Mouse (Mus musculus) cortical plate, adult 2 months (tissue): ENCODE results near the gene Gm9936. TPM values are rescaled to one million over a fixed set of nuclear protein-coding genes. Genes with fewer than 3 reads are reported as not detected.
"Not testable (repeated sequence)": the region's sequence is repeated elsewhere in the genome, so short reads cannot be mapped to it uniquely, and the experiment has no call there.

Source experiments
- H3K27ac ChIP-seq: fragments of 200-500 bp; 2 replicates; pipeline ENCODE4 v1.5.1; 2012; ENCODE audit warnings: low read length, control low read depth, inconsistent platforms; ENCODE audit not compliant: insufficient read depth
- H3K4me1 ChIP-seq: fragments of 200-500 bp; 2 replicates; pipeline ENCODE4 v1.6.1; 2011; ENCODE audit warnings: low read length; ENCODE audit not compliant: control insufficient read depth, insufficient read depth
- H3K4me3 ChIP-seq: fragments of 200-500 bp; 2 replicates; pipeline ENCODE4 v1.5.1; 2011; ENCODE audit warnings: mild to moderate bottlenecking, low read length, control low read depth; ENCODE audit not compliant: insufficient read depth
- CTCF ChIP-seq: fragments of 200-500 bp; IDR thresholded peaks from 2 replicates; pipeline ENCODE4 v1.5.1; 2011; ENCODE audit warnings: mild to moderate bottlenecking, control low read depth, low read length; ENCODE audit not compliant: insufficient read depth; ENCODE audit errors: extremely low read depth
- POLR2A ChIP-seq: fragments of 200-500 bp; IDR thresholded peaks from 2 replicates; pipeline ENCODE4 v1.6.1; 2011; ENCODE audit warnings: mild to moderate bottlenecking, low read length, control low read depth; ENCODE audit not compliant: insufficient read depth; ENCODE audit errors: extremely low read depth
- polyA plus RNA-seq: library from polyadenylated mRNA; depleted of rRNA; stranded (reverse); fragments of >200 nt; gene quantifications from 2 replicates; pipeline ENCODE4 v1.2.3, GENCODE M21; 2012

The Gm9936 gene
- polyA plus RNA-seq, 1 experiment: 0.25 TPM

DNA sequence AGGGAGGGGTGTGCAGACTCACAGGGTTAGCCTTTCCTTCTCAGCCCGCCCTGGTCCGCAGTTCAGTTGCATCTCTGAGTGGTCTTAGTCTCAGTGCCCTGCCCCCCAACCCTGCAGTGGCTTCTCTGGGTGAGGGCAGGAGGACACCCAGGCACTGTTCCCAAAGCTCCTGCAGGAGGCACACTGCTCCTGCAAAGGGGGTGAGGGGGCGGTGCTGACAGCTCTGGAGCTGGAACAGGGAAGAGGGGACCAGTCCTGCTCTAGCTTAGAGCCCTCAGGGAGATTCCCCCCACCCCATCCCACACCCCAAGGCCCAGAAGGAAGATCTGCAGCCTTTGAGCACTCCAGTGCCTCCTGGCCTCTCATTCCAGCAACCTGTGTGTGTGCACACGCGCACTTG lies 15.8 kb downstream of the Gm9936 start:
- TF ChIP-seq POLR2A: no peak
- TF ChIP-seq CTCF: no peak
- no peaks in the 10 kb centered on the region for H3K4me1 ChIP-seq
- no peak overlapping the region for H3K27ac ChIP-seq
- no peak overlapping the region for H3K4me3 ChIP-seq

DNA sequence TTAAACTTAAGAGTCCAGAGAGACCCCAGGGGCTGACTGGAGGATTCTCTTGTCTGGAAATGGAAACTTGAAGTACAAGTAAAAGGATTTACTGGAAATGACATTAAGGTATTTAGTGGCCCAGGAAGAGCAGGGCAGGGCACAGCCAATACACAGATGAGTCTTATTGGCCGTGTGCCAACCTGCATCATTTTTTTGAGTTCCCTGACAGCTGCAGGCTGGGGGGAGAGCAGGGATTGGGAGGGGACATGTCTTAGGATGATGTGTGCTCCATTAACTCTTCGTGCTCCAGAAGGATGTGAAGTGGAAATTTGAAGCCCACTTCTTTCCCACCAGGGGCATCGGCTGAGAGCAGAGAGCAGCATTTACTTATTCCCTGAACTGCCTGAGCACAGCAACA lies 16.3 kb downstream of the Gm9936 start:
- H3K27ac ChIP-seq, H3K4me3 ChIP-seq, H3K4me1 ChIP-seq: not testable (repeated sequence)

DNA sequence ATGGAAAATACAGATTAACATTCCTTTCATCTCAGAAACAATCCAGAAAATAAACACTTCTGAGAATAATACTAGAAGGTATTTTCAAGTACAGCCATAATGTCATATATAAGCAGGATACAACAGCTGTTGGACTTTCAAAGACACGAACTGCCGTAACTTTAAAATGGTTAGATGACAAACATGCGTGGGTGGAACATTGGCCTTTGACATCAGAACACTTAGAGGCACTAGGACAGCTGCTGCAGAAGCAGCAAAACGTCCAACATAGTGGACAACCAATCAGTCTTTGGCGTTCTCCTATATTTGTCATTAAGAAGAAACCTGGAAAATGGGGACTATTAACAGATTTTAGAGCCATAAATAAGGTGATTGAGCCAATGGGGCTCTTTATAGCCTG lies 18.0 kb downstream of the Gm9936 start:
- not testable (repeated sequence) for H3K4me3 ChIP-seq, H3K27ac ChIP-seq, H3K4me1 ChIP-seq

DNA sequence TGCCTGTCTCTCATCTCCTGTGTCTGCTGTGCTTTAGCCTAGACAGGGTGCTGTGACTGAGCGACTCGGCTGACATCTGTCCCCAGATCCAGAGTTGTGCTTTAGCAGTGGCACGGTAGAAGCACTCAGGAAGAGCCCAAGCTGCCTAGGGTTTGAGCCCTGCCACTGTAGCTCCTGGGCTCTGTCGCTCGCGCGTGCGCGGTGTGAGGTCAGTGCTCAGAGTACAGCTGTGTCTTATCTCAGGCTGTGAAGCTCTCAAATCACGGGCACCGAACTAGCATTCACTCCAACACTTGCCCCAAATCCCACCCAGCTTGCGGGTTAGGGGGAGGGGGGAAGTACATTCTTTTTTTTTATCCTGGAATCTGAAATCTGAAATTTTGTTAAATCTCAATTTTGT lies 21.6 kb downstream of the Gm9936 start:
- no peak overlapping the region for H3K4me3 ChIP-seq
- no peak overlapping the region for H3K27ac ChIP-seq
- TF ChIP-seq POLR2A (no peak), CTCF (no peak)
- no peaks in the 10 kb centered on the region for H3K4me1 ChIP-seq

DNA sequence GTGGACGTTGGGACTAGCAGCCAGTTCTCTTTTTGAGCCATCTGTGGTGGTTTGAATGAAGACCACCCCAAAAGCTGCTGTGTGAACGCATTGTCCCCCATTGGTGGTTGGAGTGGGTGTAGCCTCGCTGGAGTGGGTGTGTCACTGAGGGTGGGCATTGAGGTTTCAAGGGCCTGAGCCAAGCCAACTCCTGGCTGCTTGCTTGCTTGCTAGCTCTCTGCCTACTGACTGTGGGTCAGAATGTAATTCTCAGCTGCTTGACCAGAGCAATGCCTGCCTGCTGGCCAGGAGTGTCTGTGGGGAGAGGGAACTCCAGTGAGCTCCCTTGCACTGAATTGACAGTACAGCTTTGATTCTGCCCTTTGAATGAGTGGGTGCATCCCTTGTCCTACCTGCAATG lies 28.7 kb downstream of the Gm9936 start:
- Histone ChIP-seq H3K4me3 (no peak overlapping the region), H3K27ac (no peak overlapping the region), H3K4me1 (no peaks in the 10 kb centered on the region)
- no peak for TF ChIP-seq CTCF

DNA sequence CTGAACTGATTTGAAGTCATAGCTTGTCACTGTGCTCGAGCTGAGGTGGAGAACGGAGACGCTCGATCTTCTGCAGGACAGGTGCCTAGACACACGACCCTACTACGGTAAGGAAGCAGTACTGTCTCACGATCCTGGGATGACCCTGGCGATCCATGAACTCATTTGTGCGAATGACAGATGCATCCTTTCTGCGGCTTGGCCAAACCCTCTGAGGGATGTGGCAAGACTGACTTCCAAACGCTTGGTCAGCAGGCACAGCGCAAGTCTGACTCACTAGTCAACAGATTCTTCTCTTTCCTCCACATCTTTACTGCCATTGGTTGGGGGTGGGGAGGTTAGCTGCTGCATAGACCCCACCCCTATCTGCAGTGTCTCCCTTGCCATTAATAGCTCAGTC lies 31.1 kb downstream of the Gm9936 start:
- no peak overlapping the region for H3K27ac ChIP-seq
- H3K4me1 ChIP-seq: no peaks in the 10 kb centered on the region
- no peak overlapping the region for H3K4me3 ChIP-seq
- TF ChIP-seq POLR2A (no peak), CTCF (no peak)

DNA sequence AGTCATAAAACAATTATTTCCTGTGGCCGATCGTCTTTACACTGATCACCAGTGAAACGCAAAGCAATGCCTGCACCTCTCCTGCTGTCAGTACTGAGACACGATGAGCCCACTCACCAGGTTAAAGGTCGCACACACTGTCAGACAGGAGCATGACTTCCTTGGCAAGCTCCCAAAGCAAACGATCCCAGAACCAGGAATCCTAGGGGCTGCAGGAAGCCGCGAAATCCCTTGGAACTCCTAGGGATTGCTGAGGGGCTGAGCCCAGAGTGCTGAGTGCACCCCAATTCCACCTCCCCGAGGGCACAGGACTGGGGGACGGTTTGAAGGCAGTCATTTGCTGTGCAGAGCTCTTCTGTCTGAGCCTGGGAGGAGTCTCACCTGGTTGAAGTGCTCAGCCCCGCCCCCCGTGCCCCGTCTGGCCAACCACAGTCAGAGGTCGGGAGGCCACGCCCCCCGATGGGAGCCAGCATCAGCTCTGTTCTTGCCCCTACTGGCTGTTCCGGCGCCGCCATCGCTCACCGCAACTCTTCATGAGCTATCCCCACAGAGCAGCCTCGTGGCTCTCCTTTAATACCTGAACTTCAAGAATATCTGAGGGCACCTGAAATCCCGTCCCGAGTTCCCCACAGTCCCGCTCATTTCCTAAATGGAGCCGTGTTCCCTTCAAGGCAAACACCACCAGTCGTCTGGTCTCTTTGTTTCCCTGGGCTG lies 32.3 kb downstream of the Gm9936 start:
- no peaks in the 10 kb centered on the region for H3K4me1 ChIP-seq
- peak overlapping the region; percentile 17 for H3K4me3 ChIP-seq
- H3K27ac ChIP-seq: no peak overlapping the region
- no peak for TF ChIP-seq CTCF
- no peak for TF ChIP-seq POLR2A

DNA sequence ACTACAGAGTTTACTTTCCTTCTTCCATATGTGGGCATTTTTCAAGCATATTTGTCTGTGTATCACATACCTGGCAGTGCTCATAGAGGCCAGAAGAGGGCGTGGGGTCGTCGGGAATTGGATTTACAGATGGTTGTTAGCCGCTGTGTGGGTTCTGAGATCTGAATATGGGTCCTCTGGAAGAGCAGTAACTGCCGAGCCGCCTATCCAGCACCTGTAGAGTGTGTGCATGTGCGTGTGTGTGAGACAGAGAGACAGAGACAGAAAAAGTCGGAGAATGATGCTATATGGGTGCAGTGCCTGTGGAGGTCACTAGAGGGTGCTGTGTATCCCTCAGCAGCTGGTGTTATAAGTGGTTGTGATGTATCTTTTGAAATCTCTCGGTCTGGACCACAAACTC lies 34.3 kb downstream of the Gm9936 start:
- Histone ChIP-seq H3K27ac (no peak overlapping the region), H3K4me3 (no peak overlapping the region), H3K4me1 (no peaks in the 10 kb centered on the region)
- no peak for TF ChIP-seq POLR2A
- peak; percentile 74 for TF ChIP-seq CTCF

DNA sequence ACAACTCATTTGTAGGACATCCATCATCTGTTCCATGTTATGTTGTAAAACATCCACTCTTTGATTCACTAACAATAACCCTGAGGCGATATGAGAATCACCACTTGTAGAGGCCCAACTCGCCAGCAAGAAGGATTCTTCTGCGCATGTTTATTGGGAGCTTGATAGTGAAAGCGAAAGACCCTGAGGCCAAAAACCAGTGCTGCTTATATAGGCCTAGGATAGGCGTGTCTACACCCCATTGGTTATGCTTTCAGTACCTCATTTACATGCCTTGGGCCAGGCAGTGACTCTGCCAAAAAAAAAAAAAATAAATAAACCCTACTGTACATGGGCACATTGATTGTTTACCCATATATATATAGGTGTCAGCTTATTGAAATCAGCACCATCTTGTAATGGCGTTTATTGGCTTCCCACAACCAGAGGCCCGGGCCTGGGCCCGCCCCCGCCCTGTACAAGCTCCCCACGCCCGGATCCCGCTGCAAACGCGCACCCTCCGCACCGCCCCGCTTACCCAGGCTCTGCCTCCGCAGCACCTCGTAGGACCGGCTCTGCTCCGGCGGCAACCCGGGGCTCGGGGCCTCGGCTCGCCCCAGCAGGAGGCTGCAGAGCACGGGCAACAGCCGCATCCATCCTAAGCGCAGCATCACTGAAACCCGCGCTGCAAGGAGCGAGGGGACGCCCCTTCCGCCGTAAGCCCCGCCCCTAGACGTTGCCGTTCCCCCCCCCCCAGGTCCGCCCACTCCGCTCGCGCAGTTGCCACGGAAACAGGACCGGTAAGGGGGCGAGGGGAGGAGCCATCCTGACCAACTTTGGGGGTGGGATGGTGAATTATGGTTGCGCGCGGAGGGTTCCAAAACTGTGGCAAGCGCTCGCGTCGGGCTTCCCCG lies 35.4 kb downstream of the Gm9936 start, which contains the start of gene 1500011B03Rik:
TSS of gene 1500011B03Rik (minus strand) at position 673 of the 893 bp plus-strand sequence.
- TF ChIP-seq POLR2A (peak; percentile 79; the same call in 1 of the 2 replicates), CTCF (no peak)
- Histone ChIP-seq H3K27ac (no peak within 1 kb of the TSS), H3K4me3 (peak within 1 kb of the TSS; percentile 68), H3K4me1 (no peaks in the 10 kb centered on the region)

DNA sequence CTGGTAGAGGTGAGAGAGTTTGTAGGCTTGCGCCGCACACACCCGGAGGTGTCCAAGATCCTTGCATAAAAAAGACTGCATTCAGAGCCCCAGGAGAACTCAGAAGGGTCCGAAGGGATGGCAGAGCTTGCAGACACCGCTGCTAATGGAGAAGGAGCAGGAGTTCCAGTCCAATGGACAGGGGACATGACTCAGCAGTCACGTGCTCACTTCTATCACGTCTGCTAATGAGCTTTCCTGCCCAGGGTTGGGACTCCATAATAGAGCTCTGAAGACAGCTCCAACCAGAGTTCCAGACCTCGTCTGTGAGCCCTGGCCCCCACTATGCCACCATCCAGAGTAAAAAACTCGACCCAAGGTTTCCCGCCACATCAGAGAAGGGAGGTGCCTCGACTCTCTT lies 40.4 kb downstream of the Gm9936 start:
- H3K27ac ChIP-seq: no peak overlapping the region
- TF ChIP-seq CTCF (no peak), POLR2A (no peak)
- no peak overlapping the region for H3K4me3 ChIP-seq
- H3K4me1 ChIP-seq: no peaks in the 10 kb centered on the region

DNA sequence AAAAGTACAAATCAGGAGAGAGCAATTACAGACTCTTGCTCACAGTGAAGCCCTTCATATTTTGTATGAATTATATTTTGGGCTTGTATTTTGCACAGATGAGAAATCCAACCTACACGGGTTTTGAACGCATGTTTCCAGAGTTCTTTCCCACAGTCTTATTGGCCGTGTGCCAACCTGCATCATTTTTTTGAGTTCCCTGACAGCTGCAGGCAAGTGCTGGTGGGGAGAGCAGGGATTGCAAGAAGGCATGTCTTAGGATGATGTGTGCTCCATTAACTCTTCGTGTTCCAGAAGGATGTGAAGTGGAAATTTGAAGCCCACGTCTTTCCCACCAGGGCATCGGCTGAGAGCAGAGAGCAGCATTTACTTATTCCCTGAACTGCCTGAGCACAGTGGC lies 41.9 kb downstream of the Gm9936 start:
- TF ChIP-seq POLR2A (no peak), CTCF (no peak)
- H3K27ac ChIP-seq: no peak overlapping the region
- H3K4me1 ChIP-seq: no peaks in the 10 kb centered on the region
- H3K4me3 ChIP-seq: no peak overlapping the region
